Mouse (Mus musculus): ENCODE measurements around the gene Gm6880. TPM values are rescaled to one million over a fixed set of nuclear protein-coding genes. Genes with fewer than 3 reads are reported as not detected.
"Not testable (repeated sequence)": the region's sequence is repeated elsewhere in the genome, so short reads cannot be mapped to it uniquely, and the experiment has no call there.

The Gm6880 gene
- 2.1 and 4.3 TPM in 2 replicates for polyA plus RNA-seq (2015; fragmentation: Nextera tagmentation; extraction: Ambion mirVana)

DNA sequence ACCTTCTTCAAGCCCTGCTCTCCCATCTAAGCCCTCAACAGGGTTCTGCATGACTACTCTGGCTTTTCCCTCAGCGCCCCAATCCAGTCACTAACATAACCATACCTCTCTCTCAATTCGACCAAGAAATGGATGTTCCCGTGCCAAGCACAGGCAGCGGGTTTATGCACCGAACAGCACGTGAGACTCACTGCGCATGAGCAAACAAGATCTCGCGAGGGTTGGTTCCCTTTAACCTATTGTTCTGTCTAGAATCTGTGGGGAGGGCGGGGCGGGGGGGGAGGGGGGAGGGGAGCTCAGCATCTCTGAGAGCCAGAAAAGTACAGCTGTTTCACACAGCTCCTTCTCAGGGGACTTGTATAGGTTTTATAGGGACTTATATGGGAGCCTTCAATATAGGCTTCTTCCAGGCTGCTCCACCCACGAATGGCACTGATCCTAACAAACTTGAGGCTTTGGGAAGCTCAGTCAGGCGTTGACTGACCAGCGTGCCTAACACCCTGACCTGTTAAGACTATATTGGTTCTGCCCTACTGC is at the start of gene Gm6880:
Gene Gm6880, minus strand, starts transcription at position 51 of the 537 bp plus-strand sequence.
- ATAC-seq (ENCODE audit: low FRiP score, low read depth): peak; percentile 51; the same call in 1 of the 2 replicates
- not testable (repeated sequence) for H3K9ac ChIP-seq; H3K4me2 ChIP-seq (replicated peaks); H3K4me3 ChIP-seq; H3K9me3 ChIP-seq; H3K27ac ChIP-seq; H3K4me1 ChIP-seq; H3K27me3 ChIP-seq; H3K36me3 ChIP-seq
- WGBS: 74% methylated on average over 13 of the region's 14 CpGs

DNA sequence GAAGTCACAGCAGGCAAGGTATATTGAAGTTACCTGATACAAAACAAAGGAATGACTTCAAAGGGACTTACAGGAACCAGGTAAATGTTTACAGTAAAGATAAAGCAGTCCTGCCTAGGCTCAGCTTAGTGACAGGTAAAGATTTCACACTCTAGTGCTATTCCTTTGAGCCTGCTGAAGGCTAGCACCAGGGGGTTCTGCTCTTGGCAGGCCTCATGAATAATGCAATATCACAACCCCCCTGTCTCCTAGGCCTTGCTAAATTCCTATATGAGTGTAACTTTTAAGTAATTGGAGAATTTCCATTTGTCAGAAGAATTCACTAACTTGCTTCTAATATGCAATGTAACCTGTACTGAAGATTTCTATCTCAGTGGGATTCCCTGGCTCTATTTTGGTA is 36.3 kb upstream of the Gm6880 start:
- H3K4me3 ChIP-seq; H3K9ac ChIP-seq; H3K27ac ChIP-seq; H3K27me3 ChIP-seq; H3K36me3 ChIP-seq; H3K9me3 ChIP-seq; H3K4me1 ChIP-seq; ATAC-seq (ENCODE audit: low FRiP score, low read depth); H3K4me2 ChIP-seq (replicated peaks): not testable (repeated sequence)

- Histone ChIP-seq H3K27me3 (no peaks in the 10 kb centered on the region), H3K9me3 (no peaks in the 10 kb centered on the region), H3K4me2 (replicated peaks) (no peak overlapping the region), H3K9ac (no peak overlapping the region), H3K4me3 (no peak overlapping the region), H3K36me3 (no peaks in the 10 kb centered on the region), H3K4me1 (no peaks in the 10 kb centered on the region), H3K27ac (no peak overlapping the region)
- 83% methylated on average over 1 of the region's 1 CpGs for WGBS
- no peak for ATAC-seq (ENCODE audit: low FRiP score, low read depth)
These were observed 15.9 kb upstream of the Gm6880 start for GRCm38 (mm10) chrX:74497131-74497530.

- 0 out of 2 replicates have a peak, but pooled peaks have one; percentile 54 for ATAC-seq (ENCODE audit: low FRiP score, low read depth)
- Histone ChIP-seq H3K9me3 (no peaks in the 10 kb centered on the region), H3K4me1 (no peaks in the 10 kb centered on the region), H3K4me2 (replicated peaks) (no peak overlapping the region), H3K9ac (no peak overlapping the region), H3K4me3 (no peak overlapping the region), H3K36me3 (peaks cover 8% of the 10 kb centered on the region; the same call in 1 of the 2 replicates), H3K27me3 (no peaks in the 10 kb centered on the region), H3K27ac (no peak overlapping the region)
- WGBS: 10% methylated on average over 4 of the region's 4 CpGs
These were observed 28.4 kb downstream of the Gm6880 start for GRCm38 (mm10) chrX:74452773-74453172.

DNA sequence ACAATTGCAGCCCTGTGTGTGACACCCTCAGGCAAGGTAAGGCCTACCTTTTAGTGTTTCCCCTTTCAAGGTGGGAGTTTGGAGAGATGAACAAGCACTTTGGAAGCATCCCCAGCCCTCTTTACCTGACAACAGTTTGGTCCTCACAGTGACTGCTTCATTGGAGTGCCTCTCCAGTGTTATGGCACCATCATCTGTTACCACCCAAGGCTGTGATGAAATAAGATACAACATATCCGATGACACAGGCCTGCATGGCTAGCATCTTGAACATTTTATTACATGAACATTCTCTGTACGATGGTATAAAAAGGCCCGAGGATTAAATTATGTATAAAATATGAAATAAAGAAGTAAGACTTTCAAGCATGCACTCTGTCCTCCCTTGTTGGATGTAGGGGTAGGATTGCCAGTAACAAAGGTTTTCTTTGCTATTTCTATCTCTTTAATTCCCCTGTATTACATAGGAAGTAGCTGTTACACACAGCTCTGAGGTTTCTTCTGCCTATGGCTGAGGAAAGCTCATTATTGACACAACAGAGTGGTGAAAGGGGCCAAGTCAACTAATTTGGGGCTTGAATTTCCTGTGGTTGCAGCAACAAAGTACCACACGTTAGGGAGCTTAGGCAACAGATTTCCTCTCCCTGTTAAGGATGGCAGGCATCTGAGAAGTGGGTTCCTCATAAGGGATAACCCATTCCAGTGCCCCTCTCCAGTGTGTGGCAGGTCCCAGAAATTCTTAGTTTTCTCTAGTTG is 29.9 kb downstream of the Gm6880 start:
- no peak overlapping the region for H3K4me2 ChIP-seq (replicated peaks)
- H3K4me1 ChIP-seq: no peaks in the 10 kb centered on the region
- H3K36me3 ChIP-seq: peaks cover 9% of the 10 kb centered on the region; the same call in 1 of the 2 replicates
- 76% methylated on average over 4 of the region's 4 CpGs for WGBS
- no peaks in the 10 kb centered on the region for H3K27me3 ChIP-seq
- H3K27ac ChIP-seq: no peak overlapping the region
- no peaks in the 10 kb centered on the region for H3K9me3 ChIP-seq
- ATAC-seq (ENCODE audit: low FRiP score, low read depth): no peak
- no peak overlapping the region for H3K4me3 ChIP-seq
- H3K9ac ChIP-seq: no peak overlapping the region

Other genes with a start within 250 kb of the Gm6880 start
- 275 and 314 TPM in 2 replicates for gene Flna, start 231.6 kb downstream of the Gm6880 start, polyA plus RNA-seq (2015; fragmentation: Nextera tagmentation; extraction: Ambion mirVana)
- 26.7 and 27.8 TPM in 2 replicates for gene Emd, start 226.7 kb downstream of the Gm6880 start, polyA plus RNA-seq (2015; fragmentation: Nextera tagmentation; extraction: Ambion mirVana)
- 828 and 885 TPM in 2 replicates for gene Rpl10, start 210.6 kb downstream of the Gm6880 start, polyA plus RNA-seq (2015; fragmentation: Nextera tagmentation; extraction: Ambion mirVana)
- gene Taz, start 199.5 kb downstream of the Gm6880 start, polyA plus RNA-seq (2015; fragmentation: Nextera tagmentation; extraction: Ambion mirVana): 91.0 and 92.2 TPM in 2 replicates
- gene Dnase1l1, start 199.1 kb downstream of the Gm6880 start, polyA plus RNA-seq (2015; fragmentation: Nextera tagmentation; extraction: Ambion mirVana): 11.7 and 12.0 TPM in 2 replicates
- 127 and 128 TPM in 2 replicates for gene Atp6ap1, start 184.3 kb downstream of the Gm6880 start, polyA plus RNA-seq (2015; fragmentation: Nextera tagmentation; extraction: Ambion mirVana)
- gene Gdi1, start 176.4 kb downstream of the Gm6880 start, polyA plus RNA-seq (2015; fragmentation: Nextera tagmentation; extraction: Ambion mirVana): 247 and 260 TPM in 2 replicates
- gene Fam50a, start 168.4 kb downstream of the Gm6880 start, polyA plus RNA-seq (2015; fragmentation: Nextera tagmentation; extraction: Ambion mirVana): 73.5 and 76.5 TPM in 2 replicates
- gene Plxna3, start 152.3 kb downstream of the Gm6880 start, polyA plus RNA-seq (2015; fragmentation: Nextera tagmentation; extraction: Ambion mirVana): 21.2 and 25.3 TPM in 2 replicates
- gene Lage3, start 127.8 kb downstream of the Gm6880 start, polyA plus RNA-seq (2015; fragmentation: Nextera tagmentation; extraction: Ambion mirVana): 114 and 115 TPM in 2 replicates
- 62.2 and 68.2 TPM in 2 replicates for gene Ubl4a, start 108.2 kb downstream of the Gm6880 start, polyA plus RNA-seq (2015; fragmentation: Nextera tagmentation; extraction: Ambion mirVana)
- 19.6 and 21.3 TPM in 2 replicates for gene Slc10a3, start 108.0 kb downstream of the Gm6880 start, polyA plus RNA-seq (2015; fragmentation: Nextera tagmentation; extraction: Ambion mirVana)
- 42.3 and 43.5 TPM in 2 replicates for gene Fam3a, start 88.1 kb downstream of the Gm6880 start, polyA plus RNA-seq (2015; fragmentation: Nextera tagmentation; extraction: Ambion mirVana)
- 18.2 and 18.4 TPM in 2 replicates for gene Ikbkg, start 88.1 kb downstream of the Gm6880 start, polyA plus RNA-seq (2015; fragmentation: Nextera tagmentation; extraction: Ambion mirVana)
- 45.6 and 47.0 TPM in 2 replicates for gene G6pdx, start 52.2 kb downstream of the Gm6880 start, polyA plus RNA-seq (2015; fragmentation: Nextera tagmentation; extraction: Ambion mirVana)
- gene Olfr1326-ps1, start 93.5 kb upstream of the Gm6880 start, polyA plus RNA-seq (2015; fragmentation: Nextera tagmentation; extraction: Ambion mirVana): not detected in 2 replicates
- not detected in 2 replicates for gene Olfr1325, start 111.3 kb upstream of the Gm6880 start, polyA plus RNA-seq (2015; fragmentation: Nextera tagmentation; extraction: Ambion mirVana)
- gene Gm5640, start 164.2 kb upstream of the Gm6880 start, polyA plus RNA-seq (2015; fragmentation: Nextera tagmentation; extraction: Ambion mirVana): 0.06 TPM in 1 of 2 replicates, not detected in the other